Mouse (Mus musculus): ENCODE measurements around the gene Snrnp40.

The Snrnp40 gene

GRCm38 (mm10) chr4:130359486-130360237, at the start of gene Snrnp40, which contains the start of gene Zcchc17:
TSS of gene Snrnp40 (plus strand) at chr4:130360132.
TSS of gene Zcchc17 (minus strand) at chr4:130359943.
- DNase-seq (ENCODE audit: low read depth, low spot score), result peak; percentile 99

GRCm38 (mm10) chr4:130312526-130312925, 47.4 kb upstream of the Snrnp40 start:
- no peak for DNase-seq (ENCODE audit: low read depth, low spot score)

DNA sequence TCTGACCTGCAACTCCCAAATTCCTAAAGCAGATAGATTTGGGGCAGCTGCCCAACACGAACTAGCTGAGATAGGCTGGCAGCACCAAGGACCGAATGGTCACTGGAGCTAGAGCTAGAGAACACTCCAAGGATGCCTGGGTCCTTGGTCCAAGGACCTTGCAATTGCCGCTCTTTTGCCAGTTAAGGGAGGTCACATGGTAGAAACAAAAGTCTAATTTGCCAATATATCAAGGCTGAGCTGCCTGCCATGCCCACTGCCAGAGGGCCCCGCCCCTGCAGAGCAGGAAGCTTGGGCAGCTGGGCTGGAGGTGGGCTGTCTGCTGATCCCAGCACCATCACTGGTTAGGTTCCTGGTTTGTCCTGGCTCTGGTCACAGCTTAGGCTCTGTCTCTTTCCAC, 46.4 kb upstream of the Snrnp40 start:
- no peak for DNase-seq (ENCODE audit: low read depth, low spot score)

DNA sequence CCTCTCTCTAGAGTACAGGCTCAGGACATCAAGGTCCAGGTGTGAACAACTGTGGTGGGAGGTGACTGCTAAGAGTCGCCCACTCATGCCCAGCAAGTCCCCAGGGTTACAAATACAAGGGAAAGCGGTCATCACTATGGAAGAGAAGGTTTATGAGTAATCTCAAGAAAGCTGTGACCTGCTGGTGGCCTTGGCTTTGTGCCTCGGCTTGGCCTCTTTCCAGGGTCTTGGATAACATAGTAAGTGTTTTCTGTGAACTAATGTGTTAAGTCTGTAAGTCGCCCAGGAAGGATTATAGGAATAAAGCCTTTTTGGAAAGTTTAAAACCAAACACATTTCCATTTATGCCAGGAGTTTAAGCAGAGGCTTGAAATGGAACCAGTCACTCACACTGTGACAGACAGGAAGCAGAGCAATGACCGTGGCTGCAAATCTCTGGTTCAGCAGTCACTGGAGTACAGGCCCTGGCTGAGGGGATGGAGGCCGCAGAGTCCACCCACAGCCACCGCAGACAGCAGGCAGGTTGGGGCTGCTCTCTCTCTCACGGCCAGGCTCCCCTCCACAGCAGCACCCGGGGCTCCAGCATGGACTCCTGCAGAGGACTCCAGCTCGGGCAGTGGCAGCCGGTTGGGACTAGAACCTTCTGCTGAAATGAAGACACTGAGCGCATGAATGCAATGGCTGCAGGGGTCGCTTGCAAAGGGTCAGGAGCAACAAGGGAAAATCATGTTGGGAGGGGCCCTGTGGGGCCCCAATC, 44.0 kb upstream of the Snrnp40 start:
- no peak for DNase-seq (ENCODE audit: low read depth, low spot score)

DNA sequence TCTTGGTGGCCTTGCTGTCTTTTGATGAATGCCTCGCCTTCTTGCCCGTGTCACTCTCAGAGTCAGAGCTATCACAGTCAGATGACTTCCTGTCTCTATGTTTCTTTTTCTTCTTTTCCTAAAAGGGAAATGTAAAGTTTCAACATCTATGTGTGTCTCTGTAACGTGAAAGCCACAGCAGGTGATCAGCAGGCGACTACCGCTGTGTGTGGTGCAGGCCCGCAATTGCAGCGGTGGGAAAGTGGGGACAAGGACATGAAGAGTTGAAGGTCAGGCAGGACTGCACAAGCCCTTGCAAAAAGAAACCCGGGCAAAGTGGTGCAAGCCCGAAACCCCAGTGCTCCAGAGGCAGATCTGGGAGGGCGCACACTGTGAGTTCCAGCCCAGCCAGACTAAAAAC, 43.2 kb upstream of the Snrnp40 start:
- no peak for DNase-seq (ENCODE audit: low read depth, low spot score)

DNA sequence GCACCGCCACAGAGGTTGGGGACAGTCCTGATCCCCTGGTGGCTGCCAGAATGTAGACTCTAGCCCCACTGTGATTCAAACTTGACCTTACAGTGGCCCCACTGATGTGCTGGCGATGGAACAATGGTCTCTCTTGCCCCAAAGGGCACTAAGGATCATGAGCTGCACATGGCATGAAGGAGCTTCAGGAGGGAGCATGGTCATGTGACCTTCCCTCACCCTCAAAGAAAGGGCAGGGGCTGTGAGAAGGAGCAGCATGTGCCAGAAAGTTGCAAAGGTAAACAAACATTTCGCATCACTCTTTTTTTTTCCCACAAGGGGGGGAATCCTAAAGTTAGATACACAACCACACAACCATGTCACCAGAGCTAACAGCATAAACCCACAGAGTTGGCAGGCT, 41.8 kb upstream of the Snrnp40 start:
- DNase-seq (ENCODE audit: low read depth, low spot score), result no peak

- DNase-seq (ENCODE audit: low read depth, low spot score), result no peak
These were observed 40.4 kb upstream of the Snrnp40 start for GRCm38 (mm10) chr4:130319564-130319963.

GRCm38 (mm10) chr4:130321640-130322039, 38.3 kb upstream of the Snrnp40 start:
- DNase-seq (ENCODE audit: low read depth, low spot score), result no peak

- no peak for DNase-seq (ENCODE audit: low read depth, low spot score)
These were observed 37.4 kb upstream of the Snrnp40 start for GRCm38 (mm10) chr4:130322567-130322966.

- no peak for DNase-seq (ENCODE audit: low read depth, low spot score)
These were observed 36.8 kb upstream of the Snrnp40 start for GRCm38 (mm10) chr4:130323165-130323564.

- no peak for DNase-seq (ENCODE audit: low read depth, low spot score)
These were observed 36.3 kb upstream of the Snrnp40 start for GRCm38 (mm10) chr4:130323607-130324006.

GRCm38 (mm10) chr4:130325446-130325845, 34.5 kb upstream of the Snrnp40 start:
- no peak for DNase-seq (ENCODE audit: low read depth, low spot score)

DNA sequence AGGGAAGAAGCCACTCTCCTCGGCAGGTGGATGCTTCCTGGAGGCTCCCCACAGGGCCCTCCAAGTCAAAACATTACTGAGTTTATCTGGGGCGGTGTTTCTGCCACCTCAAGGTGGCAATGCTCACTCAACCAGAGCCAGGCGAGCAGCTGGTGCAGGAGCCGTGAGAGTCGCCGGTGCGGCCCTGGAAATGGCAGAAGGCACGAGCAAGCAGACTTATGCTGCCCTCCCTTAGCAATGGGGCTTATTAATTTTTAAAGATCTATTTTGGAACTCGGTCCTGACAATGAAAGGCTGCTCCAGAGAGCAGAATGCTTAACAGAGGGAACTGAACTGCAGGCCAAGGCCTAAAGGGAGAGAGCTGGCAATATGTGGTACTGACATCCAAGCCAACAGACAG, 32.6 kb upstream of the Snrnp40 start:
- peak; percentile 83 for DNase-seq (ENCODE audit: low read depth, low spot score)

DNA sequence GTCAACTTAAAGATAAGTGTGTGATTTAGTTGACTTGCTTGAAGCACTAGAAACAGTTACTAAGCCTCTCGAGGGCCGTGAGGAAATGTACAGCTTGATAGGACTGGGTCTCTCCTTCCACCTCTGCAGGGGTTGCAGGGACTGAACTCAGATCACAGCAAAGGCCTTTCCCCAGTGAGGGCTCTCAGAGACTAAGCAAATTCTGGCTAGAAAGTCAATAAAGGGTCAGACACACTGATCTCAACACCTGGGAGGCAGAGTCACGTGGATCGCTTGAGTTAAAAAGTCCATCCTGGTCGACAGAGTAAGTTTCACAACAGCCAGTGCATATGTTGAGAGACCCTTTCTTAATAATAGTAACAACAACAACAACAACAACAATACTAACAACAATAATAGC, 24.1 kb upstream of the Snrnp40 start:
- no peak for DNase-seq (ENCODE audit: low read depth, low spot score)

DNA sequence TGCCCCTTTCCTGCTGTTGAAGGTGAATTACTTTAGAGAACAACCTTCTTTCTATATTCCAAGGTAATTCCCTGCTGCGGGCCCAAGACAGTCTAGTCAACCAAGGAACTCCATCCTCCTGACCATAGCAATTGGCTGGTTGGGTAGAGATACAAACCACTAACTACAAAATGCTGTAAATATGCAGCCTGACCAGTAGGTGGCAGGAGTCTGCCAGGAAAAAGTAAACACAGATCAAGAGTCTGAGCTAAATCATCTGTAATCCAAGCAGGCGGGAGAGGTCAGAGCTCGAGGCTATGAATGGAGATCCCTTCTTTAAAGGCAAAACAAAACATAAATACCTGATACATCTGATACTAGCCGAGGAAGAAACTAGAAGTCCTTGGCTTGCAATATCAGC, 18.2 kb upstream of the Snrnp40 start:
- DNase-seq (ENCODE audit: low read depth, low spot score), result peak; percentile 63

DNA sequence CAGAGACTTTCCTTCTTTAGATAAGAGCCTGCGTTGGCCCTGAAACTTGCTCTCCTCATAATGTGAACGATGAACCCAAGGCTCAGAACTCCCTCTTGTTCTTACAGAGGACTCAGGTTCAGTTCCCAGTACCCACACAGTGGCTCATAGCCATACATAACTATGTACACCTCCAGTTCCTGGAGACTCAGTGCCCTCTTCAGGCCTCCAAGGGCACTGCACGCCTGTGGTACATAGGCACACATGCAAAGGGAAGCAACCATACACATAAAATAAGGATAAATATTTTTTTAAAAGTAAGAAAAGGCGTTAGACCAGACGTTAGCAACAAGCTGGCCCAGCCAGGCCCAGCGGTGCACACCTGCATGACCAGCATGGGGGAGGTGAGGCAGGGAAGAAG, 10.3 kb upstream of the Snrnp40 start:
- peak; percentile 24 for DNase-seq (ENCODE audit: low read depth, low spot score)

GRCm38 (mm10) chr4:130350690-130351422, 9.1 kb upstream of the Snrnp40 start:
- no peak for DNase-seq (ENCODE audit: low read depth, low spot score)

DNA sequence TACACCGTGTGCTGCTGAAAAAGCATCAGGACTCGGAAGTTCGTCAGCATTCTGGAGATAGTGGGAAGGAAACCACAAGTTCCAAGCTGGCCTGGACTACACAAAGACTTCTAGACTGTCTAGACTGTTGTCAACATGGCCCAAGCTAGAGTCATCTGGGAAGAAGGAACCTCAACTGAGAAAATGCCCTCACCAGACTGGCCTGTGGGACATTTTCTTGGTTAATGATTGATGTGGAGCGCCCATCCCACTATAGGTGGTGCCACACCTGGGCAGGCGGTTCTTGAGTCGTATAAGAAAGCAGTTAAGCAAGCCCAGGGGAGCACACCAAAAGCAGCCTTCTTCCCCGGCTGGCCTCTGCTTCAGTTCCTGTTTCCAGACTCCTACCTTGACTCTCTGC, 7.3 kb upstream of the Snrnp40 start:
- DNase-seq (ENCODE audit: low read depth, low spot score), result no peak

GRCm38 (mm10) chr4:130357946-130358345, 2.0 kb upstream of the Snrnp40 start:
- DNase-seq (ENCODE audit: low read depth, low spot score), result peak; percentile 40

GRCm38 (mm10) chr4:130360238-130360590, 282 bp downstream of the Snrnp40 start:
- no peak for DNase-seq (ENCODE audit: low read depth, low spot score)

- DNase-seq (ENCODE audit: low read depth, low spot score), result peak; percentile 27
These were observed 16.7 kb downstream of the Snrnp40 start for GRCm38 (mm10) chr4:130376675-130377074.

GRCm38 (mm10) chr4:130377500-130377899, 17.6 kb downstream of the Snrnp40 start:
- DNase-seq (ENCODE audit: low read depth, low spot score), result no peak

Measured in A20 (cell line).